Mouse (Mus musculus) left cerebral cortex, postnatal 10 days (tissue): Measurements from ENCODE around the gene Stab1. TPM values are rescaled to one million over a fixed set of nuclear protein-coding genes. Genes with fewer than 3 reads are reported as not detected.

Experiments
- DNase-seq, 2 experiments: peaks; one replicate each; pipeline ENCODE4 v3.0.0; 2021 to 2022; ENCODE audit warnings: low spot score in 2 of 2, mixed read lengths in 1 of 2; ENCODE audit errors: extremely low spot score in 1 of 2
- intact Hi-C: fragments of 180-260 bp; cut with DNase I; formaldehyde crosslinking; loops from one replicate; pipeline ENCODE4 v1.15.1; 2025
- total RNA-seq, 2 experiments: library from RNA; stranded (reverse); gene quantifications; 2 replicates each; pipeline ENCODE4 v1.2.3; 2021

Stab1 gene
- total RNA-seq, 2 experiments from 2014 or later: 24.3 to 29.6 TPM

- no peak for DNase-seq
- intact Hi-C loops: no loop called here
These were observed 4.5 kb upstream of the Stab1 start for GRCm38 (mm10) chr14:31172781-31173455.

DNA sequence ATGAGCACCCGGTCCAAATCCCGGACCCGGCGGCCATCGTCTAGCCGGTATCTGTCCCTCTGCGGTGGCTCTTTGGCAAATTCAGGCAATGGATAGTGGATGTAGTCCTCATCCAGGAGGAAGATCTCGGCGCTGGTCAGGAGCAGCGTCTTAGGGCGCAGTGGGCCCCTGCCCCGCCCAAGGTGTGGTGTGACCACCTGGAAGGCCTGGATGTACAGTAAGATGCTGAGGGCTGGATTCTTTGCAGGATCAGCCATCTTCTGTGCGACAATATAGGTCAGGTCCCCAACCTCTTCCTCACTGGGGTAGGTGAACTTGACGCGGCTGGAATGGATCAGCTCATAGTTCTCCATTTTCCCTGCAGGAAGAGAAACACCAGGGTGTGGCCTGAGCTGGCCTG lies 3.4 kb upstream of the Stab1 start:
- intact Hi-C loops: no loop called here

DNA sequence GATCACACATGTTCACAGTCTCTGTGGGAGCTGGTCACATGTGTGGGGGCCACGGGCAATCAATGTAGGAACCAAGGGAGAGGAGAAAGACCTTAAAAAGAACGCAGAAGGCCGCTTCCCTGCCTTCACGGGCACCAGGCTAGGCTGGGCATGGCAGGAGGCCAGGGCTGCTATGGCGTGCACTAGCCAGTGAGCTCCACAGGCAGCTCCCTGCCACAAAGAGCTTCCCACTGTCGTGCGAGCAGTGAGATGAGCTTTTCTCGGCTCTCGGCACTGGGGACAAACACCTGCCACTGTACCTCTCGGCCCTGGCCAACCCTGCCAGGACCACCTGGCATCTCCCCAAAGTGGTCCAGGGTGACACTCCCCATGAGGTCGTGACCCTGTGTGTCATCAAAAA lies 2.9 kb upstream of the Stab1 start:
- intact Hi-C loops: no loop called here
- DNase-seq: no peak

More for the DNA sequence above, 3.4 kb upstream of the Stab1 start:
- no peak for DNase-seq

- intact Hi-C loops: no loop called here
- DNase-seq: no peak
These were observed 2.5 kb upstream of the Stab1 start for GRCm38 (mm10) chr14:31170963-31171362.

GRCm38 (mm10) chr14:31169508-31169907 lies 1.1 kb upstream of the Stab1 start:
- no peak for DNase-seq
- intact Hi-C loops: no loop called here

DNA sequence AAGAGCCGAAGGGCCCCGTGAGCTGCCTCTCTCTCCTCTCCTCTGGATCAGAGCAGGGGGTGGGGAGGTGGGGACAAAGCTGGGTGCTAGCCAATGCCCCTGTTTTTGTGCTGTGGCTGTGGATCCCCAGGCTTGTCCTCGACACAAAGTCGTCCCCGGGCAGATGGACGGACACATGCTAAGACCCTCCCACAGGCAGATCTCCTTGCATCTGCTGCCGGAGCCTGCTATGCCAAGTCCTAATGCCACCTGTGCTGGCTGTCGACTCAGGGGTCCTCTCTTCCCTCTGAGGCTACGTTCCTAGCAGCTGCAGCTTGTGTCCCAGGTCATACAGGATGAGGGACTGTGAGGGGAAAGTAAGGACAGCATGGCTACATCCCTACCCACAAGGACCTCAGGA lies 1.6 kb downstream of the Stab1 start:
- DNase-seq: no peak
- intact Hi-C loops: no loop called here

- intact Hi-C loops: no loop called here
- DNase-seq: no peak
These were observed 2.3 kb downstream of the Stab1 start for GRCm38 (mm10) chr14:31165991-31166630.

GRCm38 (mm10) chr14:31165458-31165857 lies 3.0 kb downstream of the Stab1 start:
- intact Hi-C loops: no loop called here
- DNase-seq: no peak

GRCm38 (mm10) chr14:31165010-31165409 lies 3.4 kb downstream of the Stab1 start:
- intact Hi-C loops: no loop called here
- DNase-seq: no peak

DNA sequence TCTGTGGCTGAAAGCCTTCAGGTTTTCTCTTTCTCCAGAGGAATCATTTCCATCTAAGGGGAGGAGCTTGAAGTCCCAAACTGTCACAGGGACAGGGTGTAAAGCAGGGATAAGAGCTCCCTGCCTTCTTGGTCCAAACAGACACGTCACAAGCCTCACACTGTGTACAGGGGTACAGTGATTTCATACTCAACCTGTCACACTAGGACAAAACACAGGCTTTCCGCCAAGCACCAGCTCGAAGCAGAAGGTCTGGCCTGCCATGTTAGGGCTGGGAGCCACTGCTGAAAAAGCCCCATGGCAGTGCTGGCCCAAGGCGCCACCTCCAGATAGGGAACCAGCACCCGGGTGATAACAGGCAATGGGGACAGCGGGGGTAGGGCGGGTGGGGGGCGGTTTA lies 4.4 kb downstream of the Stab1 start:
- intact Hi-C loops: no loop called here
- DNase-seq: no peak

DNA sequence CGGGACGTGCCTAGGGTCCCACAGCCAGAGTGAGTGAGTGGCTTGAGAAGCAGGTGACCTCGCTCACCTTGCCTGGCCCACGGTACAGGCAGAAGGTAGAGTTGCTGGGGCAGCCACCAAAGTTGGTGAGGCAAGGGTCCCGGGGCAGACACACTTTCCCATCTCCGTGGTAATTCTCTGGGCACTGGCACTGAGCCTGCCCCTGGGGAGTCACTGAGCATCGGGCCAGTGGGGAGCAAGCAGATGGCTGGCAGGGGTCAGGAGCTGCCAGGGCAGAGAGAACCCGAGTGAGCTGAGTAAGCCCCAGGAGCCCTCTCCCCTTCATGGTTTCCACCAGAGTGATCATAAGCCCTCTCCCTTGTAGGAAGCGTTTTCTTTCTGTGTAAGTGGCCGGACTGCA lies 6.8 kb downstream of the Stab1 start:
- DNase-seq: no peak
- intact Hi-C loops: no loop called here

DNA sequence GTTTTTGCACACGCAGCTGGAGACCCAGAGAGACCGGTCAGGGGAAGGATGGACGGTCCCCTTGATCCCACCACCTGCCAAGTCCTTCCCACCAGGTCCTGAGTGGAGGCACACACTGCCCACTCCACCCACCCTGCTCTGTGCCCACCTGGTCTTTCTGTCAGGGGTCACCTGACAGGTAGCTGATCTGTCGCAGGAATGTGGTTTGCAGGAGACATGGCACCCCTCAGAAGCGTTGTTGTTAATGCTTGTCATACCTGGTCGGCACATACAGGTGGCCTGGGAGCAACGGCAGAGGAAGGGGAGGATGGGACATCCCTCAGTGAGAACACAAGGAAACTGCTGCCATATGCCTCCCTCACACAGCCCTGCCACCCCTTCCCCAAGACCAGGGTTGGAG lies 7.2 kb downstream of the Stab1 start:
- DNase-seq: no peak
- intact Hi-C loops: no loop called here

DNA sequence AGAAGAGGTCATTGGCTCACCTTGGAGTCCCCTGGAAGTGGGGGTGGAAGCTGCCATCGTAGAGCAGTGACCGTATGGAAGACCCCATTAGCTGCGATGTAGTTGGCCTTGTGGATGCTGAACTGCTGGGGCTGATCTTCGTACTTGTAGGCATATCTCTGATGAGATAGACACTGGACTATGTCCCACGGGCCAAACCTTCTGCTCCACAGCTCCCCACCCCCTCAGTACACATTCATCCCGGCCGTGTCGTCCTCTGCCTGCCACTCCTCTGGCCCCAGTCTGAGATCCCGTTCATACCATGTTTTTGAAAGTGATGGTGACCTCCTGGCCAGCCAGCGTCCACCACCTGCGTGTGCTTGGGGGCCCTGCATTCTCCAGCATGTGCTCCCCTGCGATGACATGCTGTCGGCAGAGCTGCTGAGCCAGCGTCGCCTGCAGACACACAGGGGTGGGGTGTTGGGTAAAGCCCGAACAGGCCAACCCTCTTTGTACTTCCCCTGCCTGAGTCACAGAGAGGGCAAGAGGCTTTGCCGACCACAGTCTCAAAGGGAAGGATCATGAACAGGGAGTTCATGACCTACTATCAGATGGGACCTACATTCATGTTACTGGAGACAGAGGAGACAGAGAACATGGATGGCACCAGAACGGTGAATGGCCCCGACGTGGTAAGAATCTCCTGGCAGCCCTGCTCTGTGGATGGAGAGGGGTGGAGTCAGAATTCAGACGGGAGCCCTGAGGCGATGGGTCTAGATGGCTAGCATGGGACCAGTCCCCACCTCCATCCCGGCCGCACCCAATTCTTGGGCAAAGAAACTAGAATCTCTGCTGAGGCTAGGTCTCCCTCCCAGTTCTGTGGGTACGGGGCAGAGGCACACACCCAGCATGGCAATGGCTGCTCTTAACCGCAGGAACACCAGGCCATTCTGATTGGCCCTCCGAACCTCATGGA lies 8.0 kb downstream of the Stab1 start:
- intact Hi-C loops: no loop called here
- no peak for DNase-seq

- peak in 1 of 2 experiments; percentile 19 for DNase-seq
- intact Hi-C loops: no loop called here
These were observed 22.7 kb downstream of the Stab1 start for GRCm38 (mm10) chr14:31145694-31146093.

DNA sequence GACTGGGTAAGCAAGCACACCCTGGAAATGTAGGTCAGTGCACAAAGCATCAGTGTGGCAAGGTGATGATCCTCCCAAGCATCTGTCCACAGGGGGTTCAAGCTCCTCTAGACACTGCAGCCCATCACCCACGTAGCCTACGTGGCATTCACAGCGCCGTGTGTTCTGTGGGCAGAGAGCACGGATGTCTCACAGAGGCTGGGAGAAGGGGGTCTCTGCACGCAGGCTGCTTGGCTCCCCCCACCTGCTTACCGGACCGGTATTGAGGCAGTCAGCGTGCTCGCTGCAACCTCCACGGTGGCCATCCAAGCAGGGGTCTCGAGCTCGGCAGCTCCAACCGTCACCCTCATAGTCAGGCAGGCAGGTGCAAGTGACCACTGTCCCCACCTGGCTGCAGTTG lies 27.4 kb downstream of the Stab1 start:
- intact Hi-C loops: no loop called here
- peak in 1 of 2 experiments; percentile 23 for DNase-seq

DNA sequence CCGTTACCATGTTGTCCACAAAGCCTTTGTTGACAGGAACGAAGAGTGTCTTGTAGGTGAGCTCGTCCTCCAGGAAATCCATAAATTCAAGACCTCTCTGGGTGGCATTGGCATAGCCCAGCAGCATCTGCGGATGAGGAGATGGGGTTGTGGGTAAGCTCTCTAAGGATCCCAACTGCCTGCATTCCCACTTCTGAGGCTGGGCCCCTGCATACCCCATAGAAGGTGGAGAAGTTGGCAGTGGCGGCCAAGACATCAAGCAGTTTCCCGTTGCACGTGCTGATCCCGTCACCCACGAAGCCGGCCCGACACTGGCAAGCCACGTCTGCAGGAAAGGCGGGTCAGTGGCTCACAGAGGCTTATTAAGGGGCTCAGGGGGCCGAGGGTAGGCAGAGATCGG lies 28.3 kb downstream of the Stab1 start:
- DNase-seq: peak in 1 of 2 experiments; percentile 25
- intact Hi-C loops: no loop called here

- DNase-seq: no peak
- intact Hi-C loops: no loop called here
These were observed 28.8 kb downstream of the Stab1 start for GRCm38 (mm10) chr14:31139666-31140065.

GRCm38 (mm10) chr14:31138897-31139429 lies 29.5 kb downstream of the Stab1 start:
- DNase-seq: peak in 1 of 2 experiments; percentile 58
- intact Hi-C loops: no loop called here

DNA sequence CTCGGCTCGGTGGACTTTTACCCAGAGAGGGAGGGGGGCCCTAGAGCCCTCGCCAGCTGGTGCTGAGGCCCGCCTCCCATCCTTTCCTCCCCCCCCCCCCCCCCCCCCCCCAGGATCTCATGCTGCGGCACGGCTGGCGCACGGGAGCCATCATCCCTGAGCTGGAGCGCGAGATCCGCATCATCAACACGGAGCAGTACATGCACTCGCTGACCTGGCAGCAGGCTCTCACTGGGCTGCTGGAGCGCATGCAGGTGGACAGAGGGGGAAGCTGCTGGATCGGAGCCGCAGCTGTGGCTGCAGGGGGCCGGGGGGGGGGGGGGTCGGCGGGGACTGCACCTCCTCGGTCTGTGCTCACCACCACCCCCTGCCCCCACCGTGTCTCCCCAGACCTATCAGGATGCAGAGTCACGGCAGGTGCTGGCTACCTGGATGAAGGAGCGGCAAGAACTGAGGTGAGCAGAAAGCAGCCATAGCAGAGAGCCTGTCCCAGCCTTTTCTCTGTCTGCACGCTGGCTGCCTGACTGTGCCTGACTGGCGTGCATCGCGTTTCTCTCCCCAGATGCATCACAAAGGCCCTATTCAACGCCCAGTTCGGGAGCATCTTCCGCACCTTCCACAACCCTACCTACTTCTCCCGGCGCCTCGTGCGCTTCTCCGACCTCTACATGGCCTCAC lies 30.1 kb downstream of the Stab1 start:
- intact Hi-C loops: no loop called here
- peak in 1 of 2 experiments; percentile 24 for DNase-seq
